Mouse (Mus musculus) gonadal fat pad, adult 2 months (tissue): ENCODE results near the gene Ptprn. TPM values are rescaled to one million over a fixed set of nuclear protein-coding genes. Genes with fewer than 3 reads are reported as not detected.

Experiments
- DNase-seq: peaks from one replicate; pipeline ENCODE4 v3.0.0-alpha.2; 2012; ENCODE audit warnings: low read depth
- polyA plus RNA-seq: library from polyadenylated mRNA; depleted of rRNA; stranded (reverse); fragments of >200 nt; gene quantifications from 2 replicates; pipeline ENCODE4 v1.2.3, GENCODE M21; 2012

The Ptprn gene
- polyA plus RNA-seq, 1 experiment = 0.03 TPM

DNA sequence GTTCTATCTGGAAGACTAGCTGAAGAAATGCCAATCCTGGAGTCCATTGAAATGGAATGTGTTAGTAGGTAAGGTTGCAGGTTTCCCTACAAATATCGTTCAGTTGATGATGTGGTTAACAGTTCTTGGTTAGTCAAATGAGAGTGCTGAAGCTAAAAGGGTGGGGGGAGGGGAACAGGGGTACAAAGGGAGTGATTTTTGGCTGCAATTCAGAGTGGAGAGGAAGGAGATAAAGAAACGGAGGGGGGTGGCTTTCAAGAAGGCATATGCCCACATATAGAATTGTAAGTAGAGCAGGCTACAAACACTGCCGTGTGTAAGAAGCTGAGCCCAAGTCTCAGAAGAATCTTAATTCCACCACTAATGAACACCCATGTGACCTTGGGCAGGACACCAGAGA lies 38.8 kb downstream of the Ptprn start:
- DNase-seq = no peak

DNA sequence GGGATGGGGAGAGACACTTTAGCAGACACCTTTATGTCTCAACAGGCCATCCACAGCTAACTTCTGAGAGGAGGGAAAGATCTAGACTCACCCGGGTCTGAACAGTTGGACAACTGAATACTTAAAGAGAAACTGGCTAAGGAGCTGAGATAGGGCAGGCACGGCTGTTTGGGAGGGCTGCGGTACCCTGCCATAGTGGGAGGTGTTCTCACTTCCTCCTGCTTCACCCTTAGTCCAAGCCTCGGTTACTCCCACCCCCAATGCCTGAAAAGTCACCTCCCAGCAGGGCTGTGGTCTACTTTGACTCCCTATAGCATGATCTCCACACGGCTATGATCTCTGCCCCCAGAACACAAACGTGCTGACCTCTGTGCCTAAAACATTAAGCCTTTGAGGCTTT lies 40.8 kb downstream of the Ptprn start:
- DNase-seq = no peak

GRCm38 (mm10) chr1:75222926-75223325 lies 41.4 kb downstream of the Ptprn start:
- no peak for DNase-seq

DNA sequence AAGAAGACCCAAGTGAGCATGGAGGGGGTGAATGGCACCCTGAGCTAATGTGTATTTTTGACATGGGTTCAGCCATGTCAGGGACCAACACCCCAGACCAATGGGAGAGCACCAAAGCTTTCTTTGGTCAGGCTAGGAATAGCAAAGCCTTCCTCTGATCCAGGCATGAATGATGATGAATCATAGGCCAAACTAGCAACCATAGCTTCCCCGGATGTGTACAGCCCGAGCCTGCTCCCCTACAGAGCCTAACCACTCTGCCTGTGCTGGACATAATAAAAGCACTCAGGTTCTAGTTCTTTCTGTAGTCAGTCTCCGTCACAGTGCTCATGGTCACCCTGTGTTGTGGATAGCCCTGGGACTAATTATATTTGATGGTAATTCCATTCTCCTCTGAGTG lies 42.8 kb downstream of the Ptprn start:
- no peak for DNase-seq

DNA sequence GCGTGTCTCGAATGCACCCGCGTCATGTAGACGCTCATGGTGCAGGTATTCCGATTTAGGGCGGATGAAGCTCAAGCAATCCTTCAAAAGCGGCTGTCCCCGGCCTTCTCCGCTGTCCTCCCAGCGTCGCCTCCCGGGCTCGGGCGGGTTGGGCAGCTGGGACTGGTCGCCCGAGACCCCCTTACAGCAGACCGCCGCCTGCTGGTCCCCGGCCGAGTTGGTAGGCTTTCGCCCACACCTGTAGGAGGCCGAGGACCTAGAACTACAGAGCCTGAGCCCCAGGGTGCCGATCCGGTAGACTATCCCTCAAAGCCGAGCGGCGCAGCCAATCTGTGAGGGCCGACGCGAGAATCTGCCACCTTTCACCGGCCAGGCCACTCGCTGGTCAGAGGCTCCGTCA lies 44.8 kb downstream of the Ptprn start, which contains the start of gene Tuba4a:
Gene Tuba4a (minus strand): TSS at position 335 of the 400 bp plus-strand sequence.
- no peak for DNase-seq

- no peak for DNase-seq
Measured at GRCm38 (mm10) chr1:75219078-75219477, 45.2 kb downstream of the Ptprn start.

GRCm38 (mm10) chr1:75218227-75219001 lies 45.9 kb downstream of the Ptprn start:
- no peak for DNase-seq

DNA sequence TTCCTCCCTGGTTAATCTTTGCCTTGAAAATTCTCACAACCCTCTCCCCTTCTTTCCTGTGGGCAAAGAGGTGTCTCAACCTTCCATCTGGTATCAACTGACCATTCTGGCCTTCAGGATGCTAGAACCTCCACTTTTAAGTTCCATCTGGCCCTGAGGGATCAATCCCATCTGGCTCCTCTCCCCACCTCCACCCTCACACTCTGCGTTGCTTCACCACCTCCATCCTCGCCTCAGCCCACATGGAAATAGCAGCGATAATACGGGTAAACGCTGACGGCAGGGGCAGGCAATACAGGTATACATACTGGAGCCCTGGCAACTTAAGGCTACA lies 46.4 kb downstream of the Ptprn start:
- no peak for DNase-seq

DNA sequence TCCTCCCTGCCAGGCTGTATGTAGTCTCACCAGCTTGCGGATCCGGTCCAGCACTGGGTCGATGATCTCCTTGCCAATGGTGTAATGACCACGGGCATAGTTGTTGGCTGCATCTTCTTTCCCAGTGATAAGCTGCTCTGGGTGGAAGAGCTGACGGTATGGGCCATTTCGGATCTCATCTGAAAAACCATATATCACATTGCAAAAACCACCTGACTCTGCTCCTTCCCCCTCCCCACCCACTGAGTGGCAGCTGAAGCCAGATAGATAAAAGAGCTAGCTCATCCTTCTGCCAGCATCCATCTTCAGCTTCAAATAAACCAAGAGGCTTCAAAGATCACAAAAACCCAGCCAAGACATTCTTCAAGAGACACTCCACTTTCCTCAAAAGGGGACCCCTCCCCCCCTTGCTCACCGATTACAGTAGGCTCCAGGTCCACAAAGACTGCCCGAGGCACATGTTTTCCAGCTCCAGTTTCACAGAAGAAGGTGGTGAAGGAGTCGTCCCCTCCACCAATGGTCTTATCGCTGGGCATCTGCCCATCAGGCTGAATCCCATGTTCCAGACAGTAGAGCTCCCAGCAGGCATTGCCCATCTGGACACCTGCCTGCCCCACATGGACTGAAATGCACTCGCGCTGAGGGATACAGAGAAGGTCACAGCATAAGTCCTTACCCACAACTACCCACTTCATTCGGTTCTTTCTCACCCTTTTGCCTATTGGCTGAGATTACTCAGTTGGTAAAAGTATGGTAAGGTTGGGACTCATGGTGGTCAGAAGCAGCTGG lies 47.3 kb downstream of the Ptprn start:
- no peak for DNase-seq

DNA sequence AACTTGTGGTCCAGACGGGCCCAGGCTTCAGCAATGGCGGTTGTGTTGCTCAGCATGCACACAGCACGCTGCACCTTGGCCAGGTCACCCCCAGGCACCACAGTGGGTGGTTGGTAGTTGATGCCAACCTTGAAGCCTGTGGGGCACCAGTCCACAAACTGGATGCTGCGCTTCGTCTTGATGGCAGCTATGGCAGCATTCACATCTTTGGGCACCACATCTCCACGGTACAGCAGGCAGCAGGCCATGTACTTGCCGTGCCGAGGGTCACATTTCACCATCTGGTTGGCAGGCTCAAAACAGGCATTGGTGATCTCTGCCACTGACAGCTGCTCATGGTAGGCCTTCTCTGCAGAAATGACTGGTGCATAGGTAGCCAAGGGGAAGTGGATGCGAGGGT lies 48.5 kb downstream of the Ptprn start:
- no peak for DNase-seq

DNA sequence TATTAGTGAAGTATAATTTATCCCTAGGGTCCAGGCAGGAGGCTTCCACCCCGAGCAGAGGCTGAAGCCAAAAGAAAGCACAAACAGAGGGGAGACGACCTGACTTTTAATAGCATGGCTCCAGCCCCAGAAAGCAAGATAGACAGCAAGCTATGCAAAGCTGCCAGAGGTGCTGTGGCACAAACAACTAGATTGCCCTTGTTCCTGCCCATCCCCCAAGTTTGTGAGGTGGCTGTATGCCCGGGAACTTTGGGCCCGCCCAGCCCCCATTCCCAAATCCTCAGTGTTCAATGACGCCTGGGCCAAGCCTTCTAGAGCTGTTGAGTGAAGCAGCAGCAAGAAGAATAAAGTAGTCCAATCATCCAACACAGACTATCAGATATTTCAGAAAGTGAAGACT lies 49.4 kb downstream of the Ptprn start:
- no peak for DNase-seq

GRCm38 (mm10) chr1:75214442-75214841 lies 49.9 kb downstream of the Ptprn start:
- DNase-seq = no peak

DNA sequence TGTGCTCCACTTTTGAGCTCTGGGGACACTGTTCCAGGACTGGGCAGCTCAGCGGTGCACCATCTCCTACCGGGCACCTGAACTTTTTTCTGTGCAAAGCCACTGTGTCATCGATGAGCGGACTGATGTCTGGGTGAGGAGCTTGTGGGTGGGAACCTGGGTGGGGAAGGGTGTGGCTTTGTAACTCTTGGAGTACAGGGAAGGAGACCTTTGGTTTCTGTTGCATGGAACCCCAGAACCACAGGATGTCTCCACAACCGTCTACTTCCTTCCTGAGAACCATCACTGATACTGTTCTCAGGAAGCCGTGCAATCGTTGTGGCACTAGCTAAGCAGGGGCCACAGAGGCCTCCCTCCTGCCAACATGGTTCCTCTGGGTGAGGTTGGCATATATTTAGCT lies 51.2 kb downstream of the Ptprn start:
- no peak for DNase-seq

- DNase-seq = no peak
Measured at GRCm38 (mm10) chr1:75212542-75212941, 51.8 kb downstream of the Ptprn start.

GRCm38 (mm10) chr1:75211141-75211708 lies 53.1 kb downstream of the Ptprn start:
- DNase-seq = no peak

- DNase-seq = no peak
Measured at GRCm38 (mm10) chr1:75210136-75211087, 53.9 kb downstream of the Ptprn start, which contains the start of the genes Glb1l and Stk16. Glb1l (minus strand) TSS chr1:75210813. Stk16 (plus strand) TSS chr1:75210838.

DNA sequence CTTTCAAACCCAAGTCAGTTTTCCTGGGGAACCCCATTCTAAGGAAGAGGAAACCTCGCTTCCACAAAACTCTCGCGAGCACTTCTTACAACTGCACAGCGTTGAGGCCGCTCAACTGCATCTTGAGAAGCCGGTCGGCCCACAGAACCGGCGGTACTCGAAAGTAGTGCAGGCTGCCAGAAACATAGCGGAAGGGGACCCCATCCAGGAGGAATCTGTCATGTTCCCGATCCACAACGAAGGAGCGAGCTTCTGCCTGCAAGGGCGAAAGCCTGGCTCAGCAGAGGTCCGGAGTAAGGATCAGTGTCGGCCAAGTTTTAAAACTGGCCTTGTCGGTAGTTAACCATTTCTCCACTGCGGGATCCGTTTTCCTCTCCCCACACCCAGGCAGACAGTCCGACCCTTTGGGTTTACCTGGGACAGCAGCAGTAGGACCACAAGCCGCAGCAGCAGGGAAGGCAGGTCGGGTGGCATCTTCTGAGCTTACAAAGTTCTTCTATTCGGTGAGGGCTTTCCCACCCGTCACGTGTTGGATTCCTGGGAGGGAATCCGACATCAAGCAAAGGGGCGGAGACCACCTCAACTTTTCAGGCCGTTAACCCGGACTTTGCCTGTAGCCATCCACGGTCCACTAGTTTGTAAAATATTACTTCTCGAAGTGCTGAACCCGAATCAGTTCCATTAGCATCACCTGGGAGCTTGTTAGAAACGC lies 55.2 kb downstream of the Ptprn start:
- no peak for DNase-seq

- DNase-seq = no peak
Measured at GRCm38 (mm10) chr1:75201236-75201635, 63.1 kb downstream of the Ptprn start.
